Mouse (Mus musculus) heart, postnatal 14 days (tissue): ENCODE data around the gene Hist1h2ad. TPM values are rescaled to one million over a fixed set of nuclear protein-coding genes. Genes with fewer than 3 reads are reported as not detected.
"Not testable (repeated sequence)": the region's sequence is repeated elsewhere in the genome, so short reads cannot be mapped to it uniquely, and the experiment has no call there.

Experiments used
- DNase-seq, 2 experiments: peaks; one replicate each; pipeline ENCODE4 v3.0.0; 2021 to 2022
- intact Hi-C: fragments of 180-260 bp; cut with DNase I; formaldehyde crosslinking; loops from one replicate; pipeline ENCODE4 v1.15.1; 2025
- long read RNA-seq, 2 experiments: library from polyadenylated mRNA; stranded (forward); transcript quantifications; one replicate each; pipeline ENCODE4 v2.0.0; 2021
- total RNA-seq, 2 experiments: library from RNA; stranded (reverse); gene quantifications; 2 replicates each; pipeline ENCODE4 v1.2.3; 2021

Gene Hist1h2ad
- total RNA-seq: 10 to 100 TPM; 15.1 to 24.5 TPM
- long read RNA-seq, experiment 1: 0 reads
- long read RNA-seq, experiment 2: 0 reads

DNA sequence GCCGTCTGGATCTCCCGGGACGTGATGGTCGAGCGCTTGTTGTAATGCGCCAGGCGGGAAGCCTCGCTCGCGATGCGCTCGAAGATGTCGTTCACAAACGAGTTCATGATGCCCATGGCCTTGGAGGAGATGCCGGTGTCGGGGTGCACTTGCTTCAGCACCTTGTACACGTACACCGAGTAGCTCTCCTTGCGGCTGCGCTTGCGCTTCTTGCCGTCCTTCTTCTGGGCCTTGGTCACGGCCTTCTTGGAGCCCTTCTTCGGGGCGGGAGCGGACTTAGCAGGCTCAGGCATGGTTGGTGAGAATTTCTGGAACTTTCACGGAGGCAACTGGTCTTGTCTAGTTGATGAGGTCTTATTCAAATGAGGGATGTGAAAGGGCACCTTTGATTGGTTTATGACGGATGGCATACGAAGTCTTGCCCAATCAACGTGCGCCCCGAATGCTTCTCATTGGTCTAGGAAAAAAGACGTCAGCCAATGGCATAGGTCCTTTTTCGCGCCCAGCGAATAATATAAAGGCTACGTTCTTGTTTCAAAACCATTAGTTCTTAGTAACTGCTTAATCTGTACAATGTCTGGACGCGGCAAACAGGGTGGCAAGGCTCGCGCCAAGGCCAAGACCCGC, at the start of gene Hist1h2ad, which contains the start of gene Hist1h2bf:
Gene Hist1h2ad, plus strand, starts transcription at position 484 of the 627 bp plus-strand sequence.
Gene Hist1h2bf, minus strand, starts transcription at position 299 of the 627 bp plus-strand sequence.
- intact Hi-C loops: loop anchor here (5.0 kb wide), 1 partner anchor 1537 kb away; the partner anchor contains the start of genes Hist1h2ah and Hist1h2bk
- DNase-seq: peak; percentile 77 to 85

DNA sequence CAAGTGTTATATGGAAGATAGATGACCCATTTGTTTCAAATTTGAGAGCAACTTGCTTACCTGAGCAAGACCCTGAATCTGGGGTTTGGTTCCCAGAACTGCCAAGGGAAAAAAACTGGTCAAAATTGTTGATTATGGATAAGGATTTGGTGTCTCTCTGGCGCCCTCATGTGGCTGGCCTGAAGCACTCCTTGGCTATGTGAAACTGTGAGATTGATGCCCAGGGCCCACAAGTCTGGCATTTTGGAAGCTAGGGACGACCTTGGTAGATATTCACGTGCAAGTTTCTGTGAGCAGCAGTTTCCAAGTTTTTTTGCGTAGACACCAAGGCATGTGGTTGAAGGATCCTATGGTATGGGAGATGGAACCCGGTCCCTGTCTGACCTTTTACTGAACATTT, 49.5 kb upstream of the Hist1h2ad start:
- intact Hi-C loops: loop anchor here (2.0 to 10.0 kb wide), 2 partner anchors 94 to 1810 kb away; partner anchors contain the start of genes Hist1h2ai, Hist1h2bl and Hist1h3h

DNA sequence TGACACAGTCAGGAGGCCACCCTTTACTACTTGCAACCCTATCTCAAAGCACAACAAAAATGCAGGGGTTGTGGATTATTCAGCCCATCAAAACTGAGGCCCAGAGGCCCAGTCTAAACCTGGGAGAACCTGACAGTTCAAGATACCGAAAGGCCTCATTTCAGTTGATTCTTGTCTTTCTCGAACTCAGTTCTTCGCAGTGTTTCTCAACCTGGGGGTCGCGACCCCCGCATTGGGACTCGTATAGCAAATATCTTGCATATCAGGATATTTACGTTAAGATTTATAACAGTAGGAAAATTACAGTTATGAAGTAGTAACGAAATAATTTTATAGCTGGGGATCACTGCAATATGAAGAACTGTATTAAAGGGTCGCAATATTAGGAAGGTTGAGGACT, 48.3 kb upstream of the Hist1h2ad start:
- intact Hi-C loops: loop anchor here (2.0 to 10.0 kb wide), 2 partner anchors 95 to 1811 kb away; partner anchors contain the start of genes Hist1h2ai, Hist1h2bl and Hist1h3h
- no peak for DNase-seq

More for the DNA sequence above, 49.5 kb upstream of the Hist1h2ad start:
- DNase-seq: peak; percentile 82 to 85

DNA sequence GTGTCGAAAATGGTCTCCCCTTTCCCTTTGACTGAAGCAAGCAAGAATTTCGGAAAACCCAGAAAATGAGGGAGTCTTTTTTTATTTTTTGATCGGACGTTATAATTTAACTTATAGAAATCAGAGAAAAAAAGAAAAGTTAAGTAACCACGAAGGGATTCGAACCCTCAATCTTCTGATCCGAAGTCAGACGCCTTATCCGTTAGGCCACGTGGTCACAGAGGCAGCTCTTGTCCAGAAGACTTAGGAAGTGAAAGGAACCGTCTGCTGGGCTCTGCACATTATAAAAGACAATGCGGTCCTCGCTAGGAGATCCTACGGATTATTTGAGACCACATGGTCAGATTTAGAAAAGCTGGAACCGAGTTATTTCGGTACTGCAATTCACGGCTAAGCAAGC, 47.9 kb upstream of the Hist1h2ad start:
- DNase-seq: peak; percentile 90 to 95
- intact Hi-C loops: loop anchor here (10.0 kb wide), 1 partner anchor 1812 kb away; the partner anchor contains the start of genes Hist1h2ai, Hist1h2bl and Hist1h3h

DNA sequence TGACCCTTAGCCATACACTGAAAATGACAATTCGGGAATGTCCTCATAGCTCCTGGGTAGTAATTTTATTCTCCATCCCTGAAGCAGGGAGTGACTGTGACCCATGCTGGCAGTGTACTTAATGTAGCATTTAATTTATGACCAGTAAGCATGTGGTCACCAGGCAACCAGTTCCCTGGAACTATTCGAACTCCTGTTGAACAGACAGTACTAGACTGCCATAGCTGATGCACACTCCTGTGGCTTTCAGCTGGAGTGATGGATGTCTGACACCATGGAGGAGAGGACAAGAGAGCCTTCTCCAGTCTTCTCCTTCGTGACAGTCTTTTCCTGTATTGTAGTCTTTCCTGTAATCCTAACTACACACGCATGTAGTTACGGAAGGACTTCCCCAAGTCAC, 45.2 kb upstream of the Hist1h2ad start:
- intact Hi-C loops: loop anchor here (10.0 kb wide), 1 partner anchor 1814 kb away; the partner anchor contains the start of genes Hist1h2ai, Hist1h2bl and Hist1h3h
- no peak for DNase-seq

DNA sequence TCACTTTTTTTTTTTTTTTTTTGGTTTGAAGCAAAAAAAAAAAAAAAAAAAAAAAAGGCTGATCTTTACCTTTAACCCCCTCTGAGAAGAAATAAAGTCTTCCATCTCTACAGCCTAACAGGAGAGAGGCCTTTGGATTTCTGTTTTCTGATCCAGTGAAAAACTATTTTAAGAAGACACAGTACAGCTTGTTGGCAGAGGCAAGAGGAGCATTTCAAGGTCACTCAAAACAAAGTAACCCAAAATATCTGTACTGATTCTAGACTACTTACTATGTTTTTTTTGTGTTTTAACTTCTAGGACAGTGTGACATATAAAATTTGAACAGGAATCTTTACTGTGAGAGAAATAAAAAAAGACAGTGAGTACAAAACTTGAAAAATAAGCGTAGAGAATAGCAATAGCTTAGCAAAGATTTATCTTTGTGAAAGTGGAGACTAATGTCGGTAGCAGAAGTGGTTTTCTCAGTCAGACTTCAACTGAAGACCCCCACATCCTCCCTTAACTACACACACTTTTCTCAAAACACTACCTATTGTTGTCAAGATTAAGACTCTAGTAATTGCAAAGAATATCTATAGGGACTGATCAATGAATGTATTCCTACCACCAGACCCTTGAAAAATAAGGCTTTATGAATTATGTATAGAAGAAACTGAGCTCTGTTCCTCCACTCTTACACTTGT, 44.6 kb upstream of the Hist1h2ad start:
- no peak for DNase-seq
- intact Hi-C loops: loop anchor here (5.0 to 10.0 kb wide), 2 partner anchors 53 to 1815 kb away; partner anchors contain the start of genes Hist1h2ai, Hist1h2bl, Hist1h3h and Hist1h4d

DNA sequence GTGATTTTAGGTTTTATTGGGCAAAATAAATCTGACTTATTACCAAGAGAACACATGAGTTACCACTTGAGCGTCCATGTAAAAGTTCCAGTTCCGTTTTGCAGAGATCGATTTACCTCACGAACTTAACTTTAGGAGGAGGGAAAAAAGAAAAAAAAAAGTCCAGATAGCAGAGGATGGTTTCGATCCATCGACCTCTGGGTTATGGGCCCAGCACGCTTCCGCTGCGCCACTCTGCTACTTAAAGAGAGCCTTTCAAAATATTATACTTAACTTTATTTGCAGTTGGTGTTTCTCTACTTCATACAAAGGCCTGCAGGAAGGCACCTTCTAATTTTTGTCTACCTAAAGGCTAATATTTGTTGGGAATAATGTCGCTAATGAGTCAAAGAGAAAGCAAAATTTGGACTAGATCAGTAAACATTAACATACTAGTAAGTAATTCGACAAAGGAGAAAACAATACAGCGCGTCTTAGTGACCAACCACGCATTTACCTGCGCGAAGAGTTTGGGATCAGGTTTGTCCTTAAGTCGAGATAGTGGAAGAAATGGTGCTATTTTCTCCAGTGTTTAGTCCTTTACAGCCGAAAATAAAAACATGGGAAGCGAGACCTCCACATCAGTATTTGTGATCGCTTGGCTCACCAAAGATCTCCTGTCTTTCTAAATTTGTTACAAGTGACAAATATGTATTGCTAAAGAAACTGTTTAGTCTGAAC, 43.8 kb upstream of the Hist1h2ad start:
- peak; percentile 64 to 73 for DNase-seq
- intact Hi-C loops: loop anchor here (5.0 kb wide), 1 partner anchor 52 kb away; the partner anchor contains the start of gene Hist1h4d

DNA sequence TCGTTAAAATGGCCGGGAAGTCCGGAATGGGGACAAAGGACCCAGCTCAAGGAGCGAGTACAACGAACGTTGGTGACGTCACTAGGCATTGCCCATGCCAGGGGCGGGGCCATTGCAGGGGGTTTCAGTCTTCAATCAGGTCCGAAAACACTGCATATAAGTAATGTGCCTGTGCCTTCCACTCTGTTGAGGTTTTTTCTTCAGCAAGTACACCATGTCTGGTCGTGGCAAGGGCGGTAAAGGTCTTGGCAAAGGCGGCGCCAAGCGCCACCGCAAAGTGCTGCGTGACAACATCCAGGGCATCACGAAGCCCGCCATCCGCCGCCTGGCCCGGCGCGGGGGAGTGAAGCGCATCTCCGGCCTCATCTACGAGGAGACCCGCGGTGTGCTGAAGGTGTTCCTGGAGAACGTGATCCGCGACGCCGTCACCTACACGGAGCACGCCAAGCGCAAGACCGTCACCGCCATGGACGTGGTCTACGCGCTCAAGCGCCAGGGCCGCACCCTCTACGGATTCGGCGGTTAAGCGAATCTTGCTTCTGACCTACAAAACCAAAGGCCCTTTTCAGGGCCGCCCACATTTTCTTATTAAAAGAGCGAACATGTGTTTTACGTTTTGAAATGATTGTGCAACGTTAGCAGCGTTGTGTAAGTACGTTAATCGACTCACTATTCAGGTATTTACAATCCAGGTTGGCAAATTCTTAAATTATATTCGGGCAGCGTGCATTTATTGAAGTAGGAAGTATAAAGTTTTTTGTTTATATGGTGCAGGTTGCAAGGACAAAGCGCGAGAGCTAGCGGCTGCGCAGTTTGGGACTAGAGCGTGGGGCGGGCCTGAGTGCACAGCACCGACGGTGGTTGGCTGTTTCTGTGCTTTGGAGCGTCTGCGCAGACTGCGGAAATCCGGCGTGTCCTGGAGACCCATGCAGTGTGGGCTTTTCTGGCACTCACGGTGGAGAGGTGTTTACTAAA, 43.0 kb upstream of the Hist1h2ad start, which contains the start of gene Hist1h4h:
Gene Hist1h4h, plus strand, starts transcription at position 150 of the 975 bp plus-strand sequence.
- intact Hi-C loops: loop anchor here (5.0 kb wide), 1 partner anchor 51 kb away; the partner anchor contains the start of gene Hist1h4d
- DNase-seq: peak; percentile 93 to 96

DNA sequence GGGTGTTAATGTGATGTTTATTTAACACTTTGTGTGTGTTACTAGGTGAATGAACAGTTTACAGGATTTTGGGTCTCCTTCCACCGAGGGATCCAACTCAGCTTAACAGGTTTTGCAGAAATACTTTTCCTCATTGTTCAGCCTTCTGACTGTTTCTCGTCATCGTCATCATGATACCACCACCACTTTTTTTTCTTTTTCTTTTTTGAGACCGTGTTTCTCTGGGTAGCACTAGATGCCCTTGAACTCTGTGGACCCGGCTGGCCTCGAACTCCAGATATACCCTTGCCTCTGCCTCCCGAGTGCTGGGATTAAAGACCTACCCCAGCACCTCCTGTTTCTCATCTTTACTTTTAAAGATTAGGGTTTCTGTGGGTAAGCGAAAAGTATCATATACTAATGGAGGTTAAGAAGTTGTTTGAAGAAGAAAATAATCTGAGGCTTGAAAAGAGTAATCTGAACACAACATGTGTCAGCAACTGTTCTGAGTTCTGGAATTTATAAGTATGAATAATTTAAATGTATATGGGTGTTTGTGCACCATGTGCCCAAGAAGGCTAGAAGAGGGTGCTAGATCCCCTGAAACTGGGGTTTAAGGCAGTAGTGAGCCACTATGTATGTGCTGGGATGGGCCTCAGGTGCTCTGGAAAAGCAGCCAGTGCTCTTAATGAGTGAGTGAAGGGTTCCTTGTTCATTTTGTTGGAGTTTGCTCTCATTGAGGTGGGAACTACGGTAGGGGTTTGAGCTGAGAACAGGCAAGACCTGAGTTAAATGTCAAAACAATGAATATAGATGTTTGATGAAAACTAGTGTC, 41.7 kb upstream of the Hist1h2ad start:
- DNase-seq: no peak
- intact Hi-C loops: loop anchor here (5.0 kb wide), 1 partner anchor 50 kb away; the partner anchor contains the start of gene Hist1h4d

DNA sequence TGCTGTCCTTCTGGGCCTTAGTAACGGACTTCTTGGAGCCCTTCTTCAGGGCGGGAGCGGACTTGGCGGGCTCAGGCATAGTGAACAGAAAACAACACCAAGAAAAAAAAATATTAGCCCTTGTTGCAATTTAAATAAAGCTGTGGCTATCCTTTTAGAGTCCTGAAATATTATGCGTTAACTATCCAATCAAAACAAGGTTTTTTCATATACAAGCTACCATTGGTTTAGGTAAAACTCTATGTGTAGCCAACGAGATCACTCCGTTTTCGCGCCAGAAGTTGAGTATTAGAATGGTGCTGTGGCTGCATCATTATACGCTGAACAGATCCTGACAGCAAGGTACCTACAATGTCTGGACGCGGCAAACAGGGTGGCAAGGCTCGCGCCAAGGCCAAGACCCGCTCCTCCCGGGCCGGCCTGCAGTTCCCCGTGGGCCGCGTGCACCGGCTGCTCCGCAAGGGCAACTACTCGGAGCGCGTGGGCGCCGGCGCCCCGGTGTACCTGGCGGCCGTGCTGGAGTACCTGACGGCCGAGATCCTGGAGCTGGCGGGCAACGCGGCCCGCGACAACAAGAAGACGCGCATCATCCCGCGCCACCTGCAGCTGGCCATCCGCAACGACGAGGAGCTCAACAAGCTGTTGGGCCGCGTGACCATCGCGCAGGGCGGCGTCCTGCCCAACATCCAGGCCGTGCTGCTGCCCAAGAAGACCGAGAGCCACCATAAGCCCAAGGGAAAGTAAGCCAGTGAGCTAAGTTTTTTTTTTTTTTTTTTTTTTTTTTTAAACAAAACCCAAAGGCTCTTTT, 40.4 kb upstream of the Hist1h2ad start, which contains the start of gene Hist1h2af:
Gene Hist1h2af, plus strand, starts transcription at position 347 of the 808 bp plus-strand sequence.
- peak; percentile 39 to 66 for DNase-seq
- intact Hi-C loops: loop anchor here (5.0 kb wide), 1 partner anchor 49 kb away; the partner anchor contains the start of gene Hist1h4d

DNA sequence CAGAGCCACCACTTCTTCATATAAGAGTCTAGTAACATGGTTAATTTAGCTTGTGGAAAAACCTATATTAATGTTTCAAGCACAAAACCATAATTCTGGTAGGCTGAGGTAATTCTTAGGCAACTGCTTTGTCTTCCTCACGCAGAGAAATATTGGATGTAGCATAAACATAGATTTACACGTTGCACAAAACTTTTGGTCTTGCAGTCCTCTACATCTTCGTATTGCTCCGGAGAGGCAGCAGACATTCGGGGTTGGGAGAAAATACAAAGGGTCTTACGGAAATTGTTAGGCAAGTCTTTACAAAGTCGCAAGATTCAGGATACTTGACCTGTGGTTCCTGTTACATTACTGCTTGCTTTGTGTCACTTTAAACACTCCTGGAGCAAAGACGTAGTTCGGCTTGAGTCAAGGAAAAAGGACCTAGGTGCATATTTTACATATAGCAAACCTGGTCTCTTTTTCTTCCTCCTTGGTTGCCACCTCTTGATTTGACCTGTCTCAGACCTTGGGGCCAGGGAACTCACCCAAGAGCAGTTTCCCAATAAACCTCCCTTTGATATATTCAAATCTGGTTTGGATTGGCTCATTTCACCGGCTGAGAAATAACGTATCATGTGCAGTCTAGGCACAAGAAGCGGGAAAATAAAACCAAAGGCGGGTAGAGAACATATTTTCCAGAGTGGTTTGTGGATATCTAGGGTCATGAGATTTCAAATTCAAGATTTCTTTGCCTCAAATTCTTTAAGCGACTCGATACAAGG, 39.6 kb upstream of the Hist1h2ad start:
- no peak for DNase-seq
- intact Hi-C loops: loop anchor here (5.0 kb wide), 1 partner anchor 48 kb away; the partner anchor contains the start of gene Hist1h4d

DNA sequence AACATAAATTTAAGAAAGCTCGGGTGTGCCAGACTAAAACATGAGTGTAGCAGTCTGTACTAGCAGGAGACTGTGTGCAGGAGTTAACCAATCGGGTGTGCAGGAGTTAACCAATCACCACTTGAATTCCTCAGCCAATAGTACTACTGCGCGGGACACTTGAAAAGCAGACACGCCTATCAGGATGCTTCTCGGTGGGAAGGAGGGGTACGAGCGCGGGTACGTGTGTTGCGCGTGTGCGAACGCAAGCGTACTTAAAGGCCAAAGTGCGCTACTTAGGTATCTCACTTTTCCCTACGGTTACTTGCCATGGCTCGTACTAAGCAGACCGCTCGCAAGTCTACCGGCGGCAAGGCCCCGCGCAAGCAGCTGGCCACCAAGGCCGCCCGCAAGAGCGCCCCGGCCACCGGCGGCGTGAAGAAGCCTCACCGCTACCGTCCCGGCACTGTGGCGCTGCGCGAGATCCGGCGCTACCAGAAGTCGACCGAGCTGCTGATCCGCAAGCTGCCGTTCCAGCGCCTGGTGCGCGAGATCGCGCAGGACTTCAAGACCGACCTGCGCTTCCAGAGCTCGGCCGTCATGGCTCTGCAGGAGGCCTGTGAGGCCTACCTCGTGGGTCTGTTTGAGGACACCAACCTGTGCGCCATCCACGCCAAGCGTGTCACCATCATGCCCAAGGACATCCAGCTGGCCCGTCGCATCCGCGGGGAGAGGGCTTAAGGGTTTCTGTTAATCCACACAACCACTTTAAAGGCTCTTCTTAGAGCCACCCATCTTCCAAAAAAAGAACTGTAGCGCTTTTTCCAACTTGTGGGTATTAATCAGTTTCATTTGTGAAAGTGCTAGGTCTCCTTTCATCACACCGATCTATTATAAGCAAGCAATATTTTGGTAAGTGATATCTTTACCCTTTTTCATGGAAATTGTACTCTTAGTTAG, 38.8 kb upstream of the Hist1h2ad start, which contains the start of gene Hist1h3g:
Gene Hist1h3g, plus strand, starts transcription at position 286 of the 939 bp plus-strand sequence.
- intact Hi-C loops: not testable (repeated sequence)
- peak; percentile 81 to 88 for DNase-seq

DNA sequence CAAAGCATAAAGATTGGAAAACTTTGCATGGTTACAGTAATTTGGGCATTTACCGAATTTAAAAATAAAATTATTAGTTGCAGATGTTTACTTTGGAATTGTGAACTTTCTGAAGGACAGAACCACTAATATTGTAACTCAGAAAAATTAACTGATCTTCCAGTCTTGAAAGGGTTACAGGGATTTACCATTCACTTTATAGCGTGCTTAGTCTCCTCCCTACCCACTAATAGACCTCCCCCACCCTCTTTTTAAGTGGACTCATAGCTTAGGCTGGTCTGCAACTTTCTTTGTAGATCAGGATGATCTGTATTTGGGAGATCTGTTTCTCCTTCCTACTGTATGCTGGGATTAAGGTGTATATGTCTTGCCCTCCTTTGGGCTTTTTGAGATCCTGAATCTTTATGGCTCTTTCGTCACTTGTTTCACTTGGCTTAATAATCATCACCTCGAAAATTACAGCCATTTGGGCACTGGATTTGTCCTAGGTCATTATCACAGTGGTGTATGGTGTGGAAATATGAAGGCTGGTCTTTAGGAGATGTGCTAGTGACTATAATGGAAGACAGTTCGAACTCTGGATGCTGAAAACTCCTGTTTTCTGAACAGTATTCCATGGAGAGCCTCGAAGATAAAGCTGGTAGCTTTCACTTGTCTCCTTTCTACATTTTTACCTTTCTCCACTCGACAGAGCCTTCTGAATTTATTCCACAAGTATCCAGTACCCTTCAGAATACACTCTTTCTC, 37.9 kb upstream of the Hist1h2ad start:
- intact Hi-C loops: no loop called here
- DNase-seq: no peak

DNA sequence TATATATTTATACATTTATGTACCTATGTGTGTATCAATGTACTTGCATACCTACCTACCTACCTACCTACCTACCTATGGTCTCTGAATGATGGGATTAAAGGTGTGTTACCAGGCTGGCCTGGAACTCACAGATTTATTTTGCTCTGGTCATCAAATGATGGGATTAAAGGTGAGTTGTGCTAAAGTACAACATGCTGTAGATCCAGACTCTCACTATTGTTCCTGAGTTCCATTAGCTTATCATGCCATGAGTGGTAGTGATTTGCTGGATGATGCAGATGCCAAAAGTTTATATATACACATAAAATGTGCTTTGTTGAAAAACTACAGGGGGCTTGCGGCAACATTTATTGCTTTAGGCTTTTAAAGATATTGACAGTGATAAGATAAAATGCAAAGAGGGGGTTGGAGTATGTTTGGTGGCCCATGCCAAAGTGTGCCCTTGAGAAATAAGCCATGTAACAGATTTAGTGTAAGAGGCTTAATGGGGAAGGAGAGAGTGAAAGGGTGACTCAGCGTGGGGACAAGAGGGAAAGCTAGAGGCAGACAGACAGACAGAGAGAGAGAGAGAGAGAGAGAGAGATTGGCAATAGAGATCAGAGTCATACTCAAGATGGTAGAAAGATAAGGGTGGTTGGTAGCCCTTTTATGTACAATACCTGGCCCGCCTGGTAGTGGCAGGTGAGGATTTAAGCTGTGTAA, 37.0 kb upstream of the Hist1h2ad start:
- intact Hi-C loops: no loop called here
- no peak for DNase-seq
